Mouse (Mus musculus) adrenal gland, adult 8-10 months (tissue): ENCODE data around the gene Gm10721. TPM values are rescaled to one million over a fixed set of nuclear protein-coding genes. Genes with fewer than 3 reads are reported as not detected.
"Not testable (repeated sequence)": the region's sequence is repeated elsewhere in the genome, so short reads cannot be mapped to it uniquely, and the experiment has no call there.

Experiments
- DNase-seq: peaks from one replicate; pipeline ENCODE4 v3.0.0; 2022
- total RNA-seq, 4 experiments: library from RNA; stranded (reverse); gene quantifications; 2 replicates each; pipeline ENCODE4 v1.2.4; 2022

Gm10721 gene
- 1 to 10 TPM in 1 of 4 experiments, not detected in 3; 1.3 TPM for total RNA-seq

GRCm38 (mm10) chr9:3012733-3013279 lies at the start of gene Gm10721:
Gene Gm10721, plus strand, starts transcription at chr9:3013140.
- DNase-seq: not testable (repeated sequence)

GRCm38 (mm10) chr9:3000445-3000972 lies 12.4 kb upstream of the Gm10721 start, which contains the start of gene Gm10722:
Gene Gm10722, plus strand, starts transcription at chr9:3000922.
- not testable (repeated sequence) for DNase-seq

GRCm38 (mm10) chr9:3001006-3001405 lies 11.9 kb upstream of the Gm10721 start:
- DNase-seq: not testable (repeated sequence)

- peak; percentile 97 for DNase-seq
Observed at GRCm38 (mm10) chr9:3001948-3002659, 10.8 kb upstream of the Gm10721 start.

GRCm38 (mm10) chr9:3002794-3003396 lies 10.0 kb upstream of the Gm10721 start, which contains the start of gene Gm11168:
Gene Gm11168, plus strand, starts transcription at chr9:3003346.
- DNase-seq: not testable (repeated sequence)

- DNase-seq: not testable (repeated sequence)
Observed at GRCm38 (mm10) chr9:3006179-3006578, 6.8 kb upstream of the Gm10721 start.

- DNase-seq: peak; percentile 94
Observed at GRCm38 (mm10) chr9:3006636-3007035, 6.3 kb upstream of the Gm10721 start.

GRCm38 (mm10) chr9:3007272-3007671 lies 5.7 kb upstream of the Gm10721 start:
- not testable (repeated sequence) for DNase-seq

- DNase-seq: not testable (repeated sequence)
Observed at GRCm38 (mm10) chr9:3009331-3009730, 3.6 kb upstream of the Gm10721 start.

- DNase-seq: not testable (repeated sequence)
Observed at GRCm38 (mm10) chr9:3012054-3012621, 802 bp upstream of the Gm10721 start.

- DNase-seq: not testable (repeated sequence)
Observed at GRCm38 (mm10) chr9:3015354-3015753, 2.4 kb downstream of the Gm10721 start, which contains the start of gene Gm10720. Gene Gm10720, plus strand, starts transcription at chr9:3015654.

- not testable (repeated sequence) for DNase-seq
Observed at GRCm38 (mm10) chr9:3015896-3016295, 3.0 kb downstream of the Gm10721 start.

GRCm38 (mm10) chr9:3017108-3017507 lies 4.2 kb downstream of the Gm10721 start, which contains the start of gene Gm10719:
Gene Gm10719, plus strand, starts transcription at chr9:3017408.
- not testable (repeated sequence) for DNase-seq

GRCm38 (mm10) chr9:3018944-3019343 lies 6.0 kb downstream of the Gm10721 start:
- DNase-seq: not testable (repeated sequence)

GRCm38 (mm10) chr9:3019835-3020727 lies 7.1 kb downstream of the Gm10721 start:
- DNase-seq: peak; percentile 37

- peak; percentile 62 for DNase-seq
Observed at GRCm38 (mm10) chr9:3022316-3023008, 9.5 kb downstream of the Gm10721 start.

GRCm38 (mm10) chr9:3023312-3023984 lies 10.5 kb downstream of the Gm10721 start, which contains the start of gene Gm10718:
Gene Gm10718, plus strand, starts transcription at chr9:3023547.
- DNase-seq: peak; percentile 10

GRCm38 (mm10) chr9:3023985-3024648 lies 11.2 kb downstream of the Gm10721 start:
- peak; percentile 94 for DNase-seq

GRCm38 (mm10) chr9:3024912-3025467 lies 12.1 kb downstream of the Gm10721 start, which contains the start of gene Gm10717:
Gene Gm10717, plus strand, starts transcription at chr9:3025417.
- DNase-seq: not testable (repeated sequence)
